9 mouse cellular contexts compared by ENCODE assay signal in the genomic region with DNA sequence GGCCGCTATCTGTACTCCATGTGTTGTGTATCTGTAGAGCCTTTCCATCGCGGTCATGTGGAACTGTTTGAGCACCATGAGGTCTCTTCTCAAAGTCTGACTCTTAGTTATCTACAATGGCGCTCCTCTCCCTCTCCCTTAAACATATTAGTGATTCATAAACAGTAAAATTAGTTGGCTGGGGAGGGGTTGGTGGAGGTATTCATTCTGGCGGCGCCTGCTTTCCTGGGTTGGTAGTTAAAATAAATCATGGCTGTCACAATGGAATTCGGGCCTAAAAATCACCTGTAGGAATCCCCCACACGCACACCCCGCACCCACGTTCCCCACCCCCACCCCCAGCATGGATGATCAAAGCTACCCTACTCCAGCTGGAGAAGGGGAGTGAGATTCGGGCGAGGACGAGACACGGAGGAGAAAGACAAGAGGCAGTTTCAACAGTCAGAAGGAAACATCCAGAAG.
DNase-seq lines count a peak whose midpoint lies in the region; ATAC-seq and TF ChIP-seq lines count a peak whose summit lies in the region.
"Had no signal": no experiment of that assay in that cellular context is flagged by ENCODE, and none has a peak within 500 bp of the region (broad histone marks: within the 10 kb centered on the region; RNA-seq: fewer than 3 reads in every experiment).

No protein-coding gene starts in this region.

- ATAC-seq in forebrain, embryonic 11.5 days (replicated peaks; ENCODE audit: low FRiP score): no peak
- no peak for ATAC-seq in forebrain, postnatal 0 days
- no peak for ATAC-seq in kidney, embryonic 14.5 days (ENCODE audit: low FRiP score, low TSS enrichment)
- peak; percentile 46; the same call in 1 of the 2 replicates for ATAC-seq in embryonic facial prominence, embryonic 11.5 days (replicated peaks; ENCODE audit: insufficient number of reproducible peaks, low FRiP score, low TSS enrichment, low read depth)
- ATAC-seq in limb, embryonic 13.5 days (ENCODE audit: low FRiP score, low read depth): peak; percentile 20; the same call in 1 of the 2 replicates
- no peak for ATAC-seq in megakaryocyte progenitor cell, adult 5-6 weeks (replicated peaks; ENCODE audit: poor library complexity)
- ATAC-seq: hindbrain, embryonic 16.5 days had no signal

- no peak overlapping the region for H3K4me2 ChIP-seq in forebrain, embryonic 11.5 days (ENCODE audit: low read depth, low read length, severe bottlenecking)
- no peak overlapping the region for H3K4me2 ChIP-seq in forebrain, postnatal 0 days (ENCODE audit: low read depth)
- peak overlapping the region; percentile 21; the same call in 1 of the 2 replicates for H3K4me2 ChIP-seq in kidney, embryonic 14.5 days (replicated peaks; ENCODE audit: low read depth, low read length)
- H3K4me2 ChIP-seq in embryonic facial prominence, embryonic 11.5 days (ENCODE audit: low read depth, low read length): peak overlapping the region; percentile 24; the same call in 1 of the 2 replicates
- peak overlapping the region; percentile 49 for H3K4me2 ChIP-seq in limb, embryonic 13.5 days (replicated peaks)

- no peak overlapping the region for H3K27ac ChIP-seq in forebrain, embryonic 11.5 days (ENCODE audit: low read depth, low read length)
- H3K27ac ChIP-seq in forebrain, postnatal 0 days (ENCODE audit: low read depth, low read length): no peak overlapping the region
- no peak overlapping the region for H3K27ac ChIP-seq in kidney, embryonic 14.5 days (ENCODE audit: low read depth, low read length)
- H3K27ac ChIP-seq in embryonic facial prominence, embryonic 11.5 days (replicated peaks; ENCODE audit: low read depth, low read length): no peak overlapping the region; the same call in 1 of the 2 replicates
- peak overlapping the region; percentile 70 for H3K27ac ChIP-seq in limb, embryonic 13.5 days

- H3K4me3 ChIP-seq in forebrain, embryonic 11.5 days (ENCODE audit: low read depth, low read length): no peak overlapping the region
- H3K4me3 ChIP-seq in forebrain, postnatal 0 days (ENCODE audit: low read depth, low read length): no peak overlapping the region
- H3K4me3 ChIP-seq in kidney, embryonic 14.5 days (ENCODE audit: low read length): peak overlapping the region; percentile 11; the same call in 1 of the 2 replicates
- no peak overlapping the region for H3K4me3 ChIP-seq in embryonic facial prominence, embryonic 11.5 days (ENCODE audit: low read depth, low read length)
- H3K4me3 ChIP-seq in limb, embryonic 13.5 days: peak overlapping the region; percentile 17

- H3K36me3 ChIP-seq in forebrain, embryonic 11.5 days (ENCODE audit: control insufficient read depth, insufficient read depth, low read length): no peaks in the 10 kb centered on the region
- no peaks in the 10 kb centered on the region for H3K36me3 ChIP-seq in forebrain, postnatal 0 days (ENCODE audit: insufficient read depth)
- H3K36me3 ChIP-seq in kidney, embryonic 14.5 days (ENCODE audit: control insufficient read depth, insufficient read depth, low read length): no peaks in the 10 kb centered on the region
- H3K36me3 ChIP-seq in embryonic facial prominence, embryonic 11.5 days (replicated peaks; ENCODE audit: control insufficient read depth, insufficient read depth, low read depth, low read length): no peaks in the 10 kb centered on the region
- no peaks in the 10 kb centered on the region for H3K36me3 ChIP-seq in limb, embryonic 13.5 days

- H3K9me3 ChIP-seq in forebrain, embryonic 11.5 days (ENCODE audit: control insufficient read depth, low read length): no peaks in the 10 kb centered on the region
- no peaks in the 10 kb centered on the region for H3K9me3 ChIP-seq in forebrain, postnatal 0 days (ENCODE audit: low read length)
- H3K9me3 ChIP-seq in kidney, embryonic 14.5 days (ENCODE audit: control insufficient read depth, low read length): no peaks in the 10 kb centered on the region
- no peaks in the 10 kb centered on the region for H3K9me3 ChIP-seq in embryonic facial prominence, embryonic 11.5 days (replicated peaks; ENCODE audit: control insufficient read depth, low read length)
- H3K9me3 ChIP-seq in limb, embryonic 13.5 days: no peaks in the 10 kb centered on the region

- WGBS in forebrain, embryonic 11.5 days: 7% methylated on average over 14 of the region's 14 CpGs
- 10% methylated on average over 14 of the region's 14 CpGs for WGBS in forebrain, postnatal 0 days
- WGBS in kidney, embryonic 14.5 days: under 1% methylated on average over 14 of the region's 14 CpGs
- 2% methylated on average over 14 of the region's 14 CpGs for WGBS in embryonic facial prominence, embryonic 11.5 days
- 2% methylated on average over 14 of the region's 14 CpGs for WGBS in limb, embryonic 13.5 days

- DNase-seq in forebrain, embryonic 11.5 days (ENCODE audit: low spot score): peak; percentile 68
- no peak for DNase-seq in forebrain, postnatal 0 days
- no peak for DNase-seq in kidney, adult 18-20 months
- DNase-seq in embryonic facial prominence, embryonic 11.5 days (ENCODE audit: low spot score): no peak
- DNase-seq in spleen, adult 12 weeks (ENCODE audit: low spot score): no peak

- no peak overlapping the region for H3K9ac ChIP-seq in forebrain, embryonic 11.5 days (ENCODE audit: low read length)
- H3K9ac ChIP-seq in forebrain, postnatal 0 days: no peak overlapping the region
- H3K9ac ChIP-seq in kidney, embryonic 14.5 days (ENCODE audit: low read depth, low read length): no peak overlapping the region
- no peak overlapping the region for H3K9ac ChIP-seq in embryonic facial prominence, embryonic 11.5 days (replicated peaks; ENCODE audit: low read length)
- no peak overlapping the region for H3K9ac ChIP-seq in limb, embryonic 13.5 days

- H3K4me1 ChIP-seq in forebrain, embryonic 11.5 days (replicated peaks; ENCODE audit: control insufficient read depth, insufficient read depth, low read length): peaks cover 3% of the 10 kb centered on the region; the same call in 1 of the 2 replicates
- H3K4me1 ChIP-seq in forebrain, postnatal 0 days (ENCODE audit: insufficient read depth): no peaks in the 10 kb centered on the region
- no peaks in the 10 kb centered on the region for H3K4me1 ChIP-seq in kidney, embryonic 14.5 days (ENCODE audit: control insufficient read depth, insufficient read depth, low read length)
- peaks cover 5% of the 10 kb centered on the region for H3K4me1 ChIP-seq in embryonic facial prominence, embryonic 11.5 days (ENCODE audit: control insufficient read depth, insufficient read depth, low read length)
- peaks cover 51% of the 10 kb centered on the region for H3K4me1 ChIP-seq in limb, embryonic 13.5 days

- H3K27me3 ChIP-seq in forebrain, embryonic 11.5 days (ENCODE audit: control insufficient read depth, insufficient read depth, low read length): peaks cover 22% of the 10 kb centered on the region
- H3K27me3 ChIP-seq in forebrain, postnatal 0 days (ENCODE audit: insufficient read depth, low read length): peaks cover 48% of the 10 kb centered on the region
- H3K27me3 ChIP-seq in kidney, embryonic 14.5 days (ENCODE audit: control insufficient read depth, insufficient read depth, low read length): peaks cover 43% of the 10 kb centered on the region
- no peaks in the 10 kb centered on the region; the same call in 1 of the 2 replicates for H3K27me3 ChIP-seq in embryonic facial prominence, embryonic 11.5 days (ENCODE audit: control insufficient read depth, insufficient read depth, low read length)
- peaks cover 50% of the 10 kb centered on the region for H3K27me3 ChIP-seq in limb, embryonic 13.5 days

- TF ChIP-seq CTCF in forebrain, postnatal 0 days (IDR thresholded peaks at IDR 0.05; ENCODE audit: low read depth): no peak

Comparison
In these comparisons a context has a peak if more than half of its experiments do, and no peak if none do; other contexts are left out.
1. ATAC-seq: peak in embryonic facial prominence, embryonic 11.5 days (single experiment) and limb, embryonic 13.5 days (single experiment); none in forebrain, embryonic 11.5 days (single experiment), forebrain, postnatal 0 days (single experiment), kidney, embryonic 14.5 days (single experiment) and megakaryocyte progenitor cell, adult 5-6 weeks (single experiment).
2. H3K4me2 ChIP-seq: peak in kidney, embryonic 14.5 days (single experiment), embryonic facial prominence, embryonic 11.5 days (single experiment) and limb, embryonic 13.5 days (single experiment); none in forebrain, embryonic 11.5 days (single experiment) and forebrain, postnatal 0 days (single experiment).
3. H3K4me3 ChIP-seq: peak in kidney, embryonic 14.5 days (single experiment) and limb, embryonic 13.5 days (single experiment); none in forebrain, embryonic 11.5 days (single experiment), forebrain, postnatal 0 days (single experiment) and embryonic facial prominence, embryonic 11.5 days (single experiment).